Mouse (Mus musculus): Measurements from ENCODE around the gene Dock10. TPM values are rescaled to one million over a fixed set of nuclear protein-coding genes. Genes with fewer than 3 reads are reported as not detected.

The Dock10 gene
- polyA plus RNA-seq (2017; shearing (Covaris generic)) = 280 TPM

GRCm38 (mm10) chr1:80757977-80758797 is at the start of gene Dock10:
Gene Dock10, minus strand, starts transcription at chr1:80758527.

GRCm38 (mm10) chr1:80461348-80461747 is 297.0 kb downstream of the Dock10 start, which contains the start of gene Gm45261:
Gene Gm45261, minus strand, starts transcription at chr1:80461448.

